Mouse (Mus musculus) ES-Bruce4 (cell line): ENCODE data around the gene Plcg1.

Experiments
- CTCF ChIP-seq: IDR thresholded peaks from one replicate; pipeline ENCODE4 v1.8.1; 2011; ENCODE audit warnings: low read depth, low read length
- POLR2A ChIP-seq: IDR thresholded peaks from one replicate; pipeline ENCODE4 v1.8.1; 2011; ENCODE audit warnings: low read length; ENCODE audit not compliant: insufficient read depth

DNA sequence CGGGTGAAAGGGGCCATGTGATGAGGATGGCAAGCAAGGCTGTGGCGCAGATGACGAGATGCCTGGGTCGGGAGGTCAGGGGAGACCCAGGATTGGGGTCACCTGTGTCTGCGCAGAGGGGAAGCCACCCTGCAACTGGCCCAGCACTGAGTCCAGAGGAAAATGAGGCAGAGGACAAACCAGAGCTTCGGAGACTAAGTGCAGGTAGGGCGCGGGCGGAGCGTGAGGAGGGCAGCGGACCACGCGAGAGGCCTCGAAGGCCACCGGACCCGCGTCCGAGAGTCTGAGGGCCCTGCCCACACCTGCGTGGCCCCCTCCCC, 343 bp upstream of the Plcg1 start:
- TF ChIP-seq POLR2A (no peak), CTCF (no peak)
